Mouse (Mus musculus): ENCODE data around the gene Rad51b.

DNA sequence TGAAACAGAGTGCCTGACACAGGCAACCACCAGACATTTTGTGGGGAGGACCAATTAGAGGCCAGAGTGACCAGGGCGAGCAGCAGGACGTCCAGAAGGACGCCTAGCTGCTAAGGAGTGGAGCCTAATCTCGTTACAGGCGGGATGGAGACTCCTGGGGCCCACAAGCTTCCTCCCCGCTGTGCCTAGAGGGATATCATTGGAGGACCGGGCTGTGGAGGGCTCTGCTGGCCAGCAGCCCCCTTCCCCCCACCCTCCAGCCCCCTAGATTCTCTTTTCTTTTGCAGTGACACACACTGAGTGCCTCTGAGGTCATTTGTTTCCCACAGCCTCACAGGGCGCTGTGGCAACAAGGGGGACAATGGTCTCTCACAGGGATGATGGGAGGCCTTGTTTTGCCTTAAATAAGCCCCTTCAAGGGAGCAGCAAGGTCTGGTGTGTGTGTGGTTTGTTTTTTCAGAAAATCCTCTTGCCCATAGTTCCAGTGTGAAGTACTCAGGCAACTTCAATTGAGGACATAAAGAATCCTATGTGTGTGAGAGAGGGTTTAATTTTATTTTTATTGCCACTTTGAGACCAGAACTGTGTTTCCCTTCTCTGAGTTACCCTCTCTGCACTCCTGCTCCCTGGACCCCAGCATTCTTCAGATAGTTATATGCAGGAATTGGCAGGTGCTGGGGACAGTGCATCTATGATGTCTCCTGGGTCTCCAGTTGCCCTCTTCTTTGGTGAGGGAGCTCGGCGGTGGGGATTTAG is 422.2 kb downstream of the Rad51b start:
- TF ChIP-seq GATA2 (IDR thresholded peaks at IDR 0.05; ENCODE audit: borderline replicate concordance, low read depth, low read length) (no peak), CTCF (IDR thresholded peaks at IDR 0.05; ENCODE audit: low read depth, low read length) (no peak)
